Mouse (Mus musculus) midbrain, embryonic 13.5 days (tissue): ENCODE measurements at regions not wholly inside any gene's neighbourhood (a gene's known extent, or its start where the extent isn't known, plus 50 kb on each side); places are given as distances from the start of the nearest gene placed in this dataset.
A peak's percentile ranks its signal among the peaks of the same experiment; 100 is the strongest.

Experiments
- ATAC-seq: fragments of 200-750 bp; cut with Nextera tagmentation; 2 replicates; pipeline ENCODE4 v1.8.0; 2017; ENCODE audit warnings: mild to moderate bottlenecking, moderate TSS enrichment, moderate library complexity
- H3K27ac ChIP-seq: fragments of 300-500 bp; sonication (generic); 2 replicates; pipeline ENCODE4 v1.5.1; 2015; ENCODE audit warnings: inconsistent platforms, mild to moderate bottlenecking, moderate library complexity
- H3K27me3 ChIP-seq: fragments of 300-500 bp; sonication (generic); 2 replicates; pipeline ENCODE4 v1.6.1; 2015; ENCODE audit warnings: mild to moderate bottlenecking, inconsistent platforms
- H3K36me3 ChIP-seq: fragments of 300-500 bp; sonication (generic); 2 replicates; pipeline ENCODE4 v1.6.1; 2015; ENCODE audit warnings: mild to moderate bottlenecking, inconsistent platforms
- H3K4me1 ChIP-seq: fragments of 300-500 bp; sonication (generic); replicated peaks from 2 replicates; pipeline ENCODE4 v1.6.1; 2015; ENCODE audit warnings: inconsistent platforms
- H3K4me2 ChIP-seq: fragments of 300-500 bp; sonication (generic); replicated peaks from 2 replicates; pipeline ENCODE4 v1.6.1; 2015; ENCODE audit warnings: moderate library complexity, mild to moderate bottlenecking, inconsistent platforms
- H3K4me3 ChIP-seq: fragments of 300-500 bp; sonication (generic); replicated peaks from 2 replicates; pipeline ENCODE4 v1.5.1; 2015; ENCODE audit warnings: mild to moderate bottlenecking, inconsistent platforms
- H3K9ac ChIP-seq: fragments of 300-500 bp; sonication (generic); replicated peaks from 2 replicates; pipeline ENCODE4 v1.6.1; 2015; ENCODE audit warnings: mild to moderate bottlenecking, inconsistent platforms
- H3K9me3 ChIP-seq: fragments of 300-500 bp; sonication (generic); 2 replicates; pipeline ENCODE4 v1.6.1; 2016; ENCODE audit warnings: mild to moderate bottlenecking, inconsistent platforms
- WGBS: fragments of 180-500 bp; shearing (Covaris S2); methylation state at CpG from one replicate; pipeline ENCODE4 v1.1.7; 2015; 5-methylcytosine and 5-hydroxymethylcytosine counted together

DNA sequence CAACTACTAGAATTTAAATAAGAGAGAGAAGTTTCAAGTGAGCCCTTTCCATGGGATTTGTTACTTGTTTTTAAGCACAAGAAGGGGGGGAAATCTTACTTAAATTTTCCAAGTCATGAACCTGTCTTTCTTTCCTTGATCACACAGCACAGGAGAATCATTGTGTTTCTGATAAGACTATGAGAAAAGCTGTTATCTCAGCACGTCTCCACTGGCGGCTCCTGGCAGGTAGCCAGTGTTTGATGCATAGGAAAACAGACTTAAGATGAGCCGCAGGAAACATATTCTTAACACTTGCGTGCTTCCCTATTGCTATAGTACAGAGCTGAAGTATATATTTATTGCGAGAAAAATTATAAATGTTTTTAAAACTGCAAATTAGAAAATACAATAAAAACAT, 920.3 kb downstream of the Efna5 start:
- Histone ChIP-seq H3K4me2 (no peak overlapping the region), H3K27me3 (no peaks in the 10 kb centered on the region), H3K36me3 (no peaks in the 10 kb centered on the region), H3K27ac (no peak overlapping the region), H3K9me3 (no peaks in the 10 kb centered on the region), H3K4me1 (no peaks in the 10 kb centered on the region), H3K4me3 (no peak overlapping the region), H3K9ac (no peak overlapping the region)
- ATAC-seq = no peak
- WGBS = 40% methylated on average over 5 of the region's 5 CpGs

DNA sequence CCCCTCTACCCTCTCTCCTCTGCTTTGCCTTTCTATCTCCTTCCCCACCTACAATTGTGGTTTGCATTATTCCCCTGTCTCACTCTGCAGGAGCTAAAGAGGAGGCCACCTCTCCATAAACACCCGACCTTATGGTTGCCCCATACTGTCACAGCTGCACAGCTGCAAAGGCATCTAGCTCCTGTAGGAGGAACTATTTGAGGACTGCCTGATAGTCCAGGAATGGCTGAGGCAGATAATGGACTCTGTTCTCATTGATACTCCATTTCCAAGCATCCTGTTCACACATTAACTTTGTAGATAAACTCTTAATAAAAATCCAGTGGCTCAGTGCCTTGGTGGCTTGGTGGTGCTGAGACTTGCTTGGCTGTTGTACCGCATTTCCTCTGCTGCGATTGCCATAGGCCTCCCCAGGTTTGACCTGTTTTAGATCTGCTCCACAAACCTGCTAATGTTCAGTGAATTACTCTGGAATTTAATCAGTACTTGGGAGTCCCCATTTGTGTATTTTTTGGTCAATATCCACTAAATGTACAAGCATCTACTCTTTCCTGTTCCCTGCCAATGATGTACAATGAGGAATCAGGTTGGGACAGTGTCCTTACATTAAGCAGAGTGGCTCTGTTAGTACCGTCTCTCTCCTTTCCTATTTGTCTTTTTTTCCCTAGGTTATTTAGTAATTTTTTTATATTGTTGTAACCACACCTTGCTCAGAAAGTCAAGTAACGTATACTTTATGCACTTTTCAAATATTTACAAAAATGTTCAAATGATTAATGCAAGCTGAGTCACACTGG, 920.9 kb downstream of the Efna5 start:
- H3K9ac ChIP-seq = no peak overlapping the region
- no peak overlapping the region for H3K27ac ChIP-seq
- H3K36me3 ChIP-seq = no peaks in the 10 kb centered on the region
- no peak overlapping the region for H3K4me2 ChIP-seq
- H3K9me3 ChIP-seq = no peaks in the 10 kb centered on the region
- 80% methylated on average over 5 of the region's 5 CpGs for WGBS
- no peak overlapping the region for H3K4me3 ChIP-seq
- no peak for ATAC-seq
- H3K27me3 ChIP-seq = no peaks in the 10 kb centered on the region
- no peaks in the 10 kb centered on the region for H3K4me1 ChIP-seq

DNA sequence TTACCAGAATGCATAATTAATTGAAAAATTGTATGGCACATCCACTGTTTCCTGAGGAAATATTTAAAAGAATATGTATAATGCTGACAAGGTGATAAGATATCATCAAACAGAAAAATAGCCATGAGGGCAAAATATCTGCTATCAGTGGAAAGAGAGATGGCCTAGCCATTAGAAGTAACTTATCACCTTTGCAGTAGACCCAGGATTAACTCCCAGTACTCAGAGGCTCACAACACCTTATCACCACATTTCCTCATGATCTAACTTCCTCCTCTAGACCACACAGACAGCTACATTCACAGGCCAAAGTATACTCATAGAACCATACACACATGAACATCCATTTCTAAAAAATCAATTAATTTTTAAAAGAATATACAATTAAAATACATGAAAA, 963.4 kb downstream of the Efna5 start:
- Histone ChIP-seq H3K27me3 (no peaks in the 10 kb centered on the region), H3K4me1 (no peaks in the 10 kb centered on the region), H3K4me3 (no peak overlapping the region), H3K9me3 (no peaks in the 10 kb centered on the region), H3K4me2 (no peak overlapping the region), H3K9ac (no peak overlapping the region), H3K36me3 (no peaks in the 10 kb centered on the region), H3K27ac (no peak overlapping the region)
- no peak for ATAC-seq

DNA sequence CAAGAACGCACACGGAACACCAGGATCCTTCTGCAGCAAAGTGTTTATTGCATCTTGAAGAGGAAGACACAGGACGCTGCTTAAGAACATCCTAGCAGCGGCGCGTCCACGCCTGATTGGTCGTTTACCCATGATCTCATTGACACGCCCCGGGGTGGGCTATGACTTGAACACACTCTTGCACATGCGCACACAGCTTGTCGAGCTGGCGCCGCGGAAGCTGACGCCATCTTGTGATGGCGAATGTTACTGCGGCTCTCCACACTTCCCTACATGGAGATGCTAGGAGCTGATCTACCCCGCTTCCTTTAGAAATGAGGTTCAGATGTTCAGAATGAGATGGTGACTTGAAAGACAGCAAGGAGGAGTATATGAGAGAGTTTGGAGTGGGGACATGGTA, 978.2 kb downstream of the Efna5 start:
- no peaks in the 10 kb centered on the region for H3K4me1 ChIP-seq
- no peaks in the 10 kb centered on the region for H3K36me3 ChIP-seq
- no peak overlapping the region for H3K4me3 ChIP-seq
- H3K27me3 ChIP-seq = no peaks in the 10 kb centered on the region
- WGBS = 94% methylated on average over 19 of the region's 19 CpGs
- no peak overlapping the region for H3K27ac ChIP-seq
- no peak overlapping the region for H3K4me2 ChIP-seq
- ATAC-seq = no peak
- H3K9me3 ChIP-seq = no peaks in the 10 kb centered on the region
- no peak overlapping the region for H3K9ac ChIP-seq

DNA sequence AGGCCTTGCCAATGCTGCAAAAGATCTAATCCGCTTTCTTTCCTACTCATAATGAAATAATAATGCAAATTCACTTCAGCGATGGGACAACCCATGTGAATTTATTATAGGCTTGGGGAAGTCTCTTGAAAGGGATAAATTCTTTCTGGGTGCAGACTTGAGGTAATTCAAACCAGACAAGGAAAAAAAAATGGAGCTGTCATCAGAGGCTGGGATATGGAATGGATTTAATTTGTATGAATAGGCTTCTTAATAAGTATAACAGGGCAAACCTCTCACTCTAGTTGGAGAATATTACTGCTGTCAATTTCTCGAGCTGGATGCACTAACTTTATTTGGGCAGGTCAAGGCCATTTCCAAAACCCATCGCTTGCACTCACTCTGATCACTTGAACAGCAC, 990.5 kb downstream of the Efna5 start:
- H3K4me2 ChIP-seq = no peak overlapping the region
- H3K4me3 ChIP-seq = no peak overlapping the region
- no peak overlapping the region for H3K27ac ChIP-seq
- H3K4me1 ChIP-seq = no peaks in the 10 kb centered on the region
- WGBS = 73% methylated on average over 4 of the region's 4 CpGs
- H3K27me3 ChIP-seq = no peaks in the 10 kb centered on the region
- H3K9ac ChIP-seq = no peak overlapping the region
- no peaks in the 10 kb centered on the region for H3K9me3 ChIP-seq
- ATAC-seq = no peak
- H3K36me3 ChIP-seq = no peaks in the 10 kb centered on the region

- no peaks in the 10 kb centered on the region for H3K36me3 ChIP-seq
- H3K4me1 ChIP-seq = no peaks in the 10 kb centered on the region
- H3K27ac ChIP-seq = no peak overlapping the region
- ATAC-seq = no peak
- no peaks in the 10 kb centered on the region for H3K9me3 ChIP-seq
- no peak overlapping the region for H3K4me2 ChIP-seq
- WGBS = 91% methylated on average over 4 of the region's 4 CpGs
- no peak overlapping the region for H3K9ac ChIP-seq
- no peak overlapping the region for H3K4me3 ChIP-seq
- no peaks in the 10 kb centered on the region for H3K27me3 ChIP-seq
Measured at GRCm38 (mm10) chr17:61866154-61866553, 1015.0 kb downstream of the Efna5 start.

- ATAC-seq = no peak
- H3K9me3 ChIP-seq = no peaks in the 10 kb centered on the region
- H3K4me3 ChIP-seq = no peak overlapping the region
- no peaks in the 10 kb centered on the region for H3K36me3 ChIP-seq
- H3K27me3 ChIP-seq = no peaks in the 10 kb centered on the region
- H3K4me1 ChIP-seq = no peaks in the 10 kb centered on the region
- 86% methylated on average over 2 of the region's 2 CpGs for WGBS
- no peak overlapping the region for H3K27ac ChIP-seq
- no peak overlapping the region for H3K4me2 ChIP-seq
- H3K9ac ChIP-seq = no peak overlapping the region
Measured at GRCm38 (mm10) chr17:61862437-61862836, 1018.7 kb downstream of the Efna5 start.

DNA sequence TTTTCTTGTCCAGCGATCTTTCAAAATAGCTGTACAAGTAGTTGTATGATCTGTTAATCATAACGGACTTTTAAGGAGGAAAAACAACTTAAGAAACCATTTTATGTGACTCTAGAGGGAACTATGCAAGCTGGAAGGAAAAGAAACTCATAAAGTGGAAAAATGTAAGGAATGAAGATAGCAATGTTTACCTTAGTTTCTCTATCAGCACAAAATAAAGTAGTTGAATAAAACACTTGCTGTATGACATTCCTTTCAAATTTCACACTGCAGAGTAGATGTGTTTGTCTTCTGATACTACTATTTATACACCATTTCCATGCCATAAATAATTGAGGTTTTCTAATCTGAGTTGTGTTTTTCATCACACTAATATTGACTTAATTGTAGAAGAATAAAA, 1043.6 kb downstream of the Efna5 start:
- Histone ChIP-seq H3K36me3 (no peaks in the 10 kb centered on the region), H3K4me1 (no peaks in the 10 kb centered on the region), H3K9me3 (no peaks in the 10 kb centered on the region), H3K9ac (no peak overlapping the region), H3K27me3 (no peaks in the 10 kb centered on the region), H3K27ac (no peak overlapping the region), H3K4me3 (no peak overlapping the region), H3K4me2 (no peak overlapping the region)
- ATAC-seq = no peak
- 83% methylated on average over 2 of the region's 2 CpGs for WGBS

- Histone ChIP-seq H3K4me3 (no peak overlapping the region), H3K9ac (no peak overlapping the region), H3K9me3 (no peaks in the 10 kb centered on the region), H3K36me3 (no peaks in the 10 kb centered on the region), H3K27ac (no peak overlapping the region), H3K4me2 (no peak overlapping the region), H3K4me1 (no peaks in the 10 kb centered on the region), H3K27me3 (no peaks in the 10 kb centered on the region)
- no peak for ATAC-seq
- 94% methylated on average over 2 of the region's 2 CpGs for WGBS
Measured at GRCm38 (mm10) chr17:61815490-61815889, 1065.6 kb downstream of the Efna5 start.

- Histone ChIP-seq H3K9me3 (no peaks in the 10 kb centered on the region), H3K4me2 (no peak overlapping the region), H3K4me3 (no peak overlapping the region), H3K27me3 (no peaks in the 10 kb centered on the region), H3K4me1 (0 out of 2 replicates have a peak, but pooled peaks cover 6% of the 10 kb centered on the region), H3K9ac (no peak overlapping the region), H3K27ac (no peak overlapping the region), H3K36me3 (no peaks in the 10 kb centered on the region)
- ATAC-seq = no peak
Measured at GRCm38 (mm10) chr17:61768361-61768760, 1112.8 kb downstream of the Efna5 start.

GRCm38 (mm10) chr17:61765143-61765542, 1116.0 kb downstream of the Efna5 start:
- Histone ChIP-seq H3K4me3 (no peak overlapping the region), H3K4me1 (0 out of 2 replicates have a peak, but pooled peaks cover 6% of the 10 kb centered on the region), H3K9ac (no peak overlapping the region), H3K9me3 (no peaks in the 10 kb centered on the region), H3K36me3 (no peaks in the 10 kb centered on the region), H3K27me3 (no peaks in the 10 kb centered on the region), H3K4me2 (no peak overlapping the region), H3K27ac (no peak overlapping the region)
- ATAC-seq = peak; percentile 62; the same call in 1 of the 2 replicates
- WGBS = 28% methylated on average over 2 of the region's 2 CpGs
